Mouse (Mus musculus): Measurements from ENCODE around the gene Hip1. TPM values are rescaled to one million over a fixed set of nuclear protein-coding genes. Genes with fewer than 3 reads are reported as not detected.
A peak's percentile ranks its signal among the peaks of the same experiment; 100 is the strongest.

The Hip1 gene
- polyA plus RNA-seq, 1 experiment from 2014 or later: 31.7 TPM

DNA sequence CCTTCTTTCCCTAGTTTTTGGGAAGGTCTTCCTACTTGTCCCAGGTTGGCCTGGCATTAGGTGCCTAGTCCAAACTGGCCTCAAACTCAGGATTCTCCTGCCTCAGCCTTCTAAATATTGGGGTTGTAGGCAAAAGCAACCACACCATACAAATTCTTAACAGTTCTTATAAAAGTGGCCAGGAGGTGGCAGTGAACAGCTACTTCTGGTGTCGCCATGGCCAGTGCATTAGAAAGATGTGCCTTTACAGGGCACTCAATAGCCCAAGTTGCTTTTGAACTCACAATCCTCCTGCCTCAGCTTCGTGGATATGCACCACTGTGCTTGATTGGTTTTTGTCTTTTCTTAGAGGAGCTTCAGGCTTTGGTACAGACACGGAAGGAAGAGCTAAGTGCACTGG lies 6.0 kb upstream of the Hip1 start:
- 23% methylated on average over 3 of the region's 3 CpGs for WGBS
- H3K4me1 ChIP-seq (ENCODE audit: control insufficient read depth in 2 of 2, insufficient read depth in 2 of 2, low read length in 2 of 2): no peaks in the 10 kb centered on the region
- H3K9me3 ChIP-seq (ENCODE audit: control insufficient read depth, low read length): no peaks in the 10 kb centered on the region
- no peak overlapping the region for H3K4me2 ChIP-seq (ENCODE audit: low read length)
- no peaks in the 10 kb centered on the region for H3K27me3 ChIP-seq (ENCODE audit: control insufficient read depth, insufficient read depth, low read length)
- no peak for ATAC-seq (ENCODE audit: insufficient number of reproducible peaks, insufficient read depth, low FRiP score, low read depth)
- no peak overlapping the region for H3K27ac ChIP-seq (replicated peaks in 1 of 2; ENCODE audit: control insufficient read depth in 1 of 2, insufficient read depth in 1 of 2, low read depth in 2 of 2, low read length in 2 of 2)
- no peak overlapping the region for H3K9ac ChIP-seq (ENCODE audit: low read length)
- no peak overlapping the region for H3K4me3 ChIP-seq (ENCODE audit: control insufficient read depth in 1 of 2, insufficient read depth in 1 of 2, low read depth in 1 of 2, low read length in 2 of 2)
- no peaks in the 10 kb centered on the region for H3K36me3 ChIP-seq (ENCODE audit: control insufficient read depth, insufficient read depth, low read length)

GRCm38 (mm10) chr5:135547990-135548389 lies 3.1 kb upstream of the Hip1 start:
- no peak overlapping the region for H3K4me2 ChIP-seq (ENCODE audit: low read length)
- H3K36me3 ChIP-seq (ENCODE audit: control insufficient read depth, insufficient read depth, low read length): no peaks in the 10 kb centered on the region
- no peak overlapping the region for H3K4me3 ChIP-seq (ENCODE audit: control insufficient read depth in 1 of 2, insufficient read depth in 1 of 2, low read depth in 1 of 2, low read length in 2 of 2)
- H3K4me1 ChIP-seq (ENCODE audit: control insufficient read depth in 2 of 2, insufficient read depth in 2 of 2, low read length in 2 of 2): peaks cover 4 to 6% of the 10 kb centered on the region in 2 experiments; a peak in 3 of 4 replicates
- no peak overlapping the region for H3K9ac ChIP-seq (ENCODE audit: low read length)
- whole genome bisulfite sequencing: 83% methylated on average over 2 of the region's 2 CpGs
- no peaks in the 10 kb centered on the region for H3K27me3 ChIP-seq (ENCODE audit: control insufficient read depth, insufficient read depth, low read length)
- no peaks in the 10 kb centered on the region for H3K9me3 ChIP-seq (ENCODE audit: control insufficient read depth, low read length)
- ATAC-seq (ENCODE audit: insufficient number of reproducible peaks, insufficient read depth, low FRiP score, low read depth): no peak
- no peak overlapping the region for H3K27ac ChIP-seq (replicated peaks in 1 of 2; ENCODE audit: control insufficient read depth in 1 of 2, insufficient read depth in 1 of 2, low read depth in 2 of 2, low read length in 2 of 2)

DNA sequence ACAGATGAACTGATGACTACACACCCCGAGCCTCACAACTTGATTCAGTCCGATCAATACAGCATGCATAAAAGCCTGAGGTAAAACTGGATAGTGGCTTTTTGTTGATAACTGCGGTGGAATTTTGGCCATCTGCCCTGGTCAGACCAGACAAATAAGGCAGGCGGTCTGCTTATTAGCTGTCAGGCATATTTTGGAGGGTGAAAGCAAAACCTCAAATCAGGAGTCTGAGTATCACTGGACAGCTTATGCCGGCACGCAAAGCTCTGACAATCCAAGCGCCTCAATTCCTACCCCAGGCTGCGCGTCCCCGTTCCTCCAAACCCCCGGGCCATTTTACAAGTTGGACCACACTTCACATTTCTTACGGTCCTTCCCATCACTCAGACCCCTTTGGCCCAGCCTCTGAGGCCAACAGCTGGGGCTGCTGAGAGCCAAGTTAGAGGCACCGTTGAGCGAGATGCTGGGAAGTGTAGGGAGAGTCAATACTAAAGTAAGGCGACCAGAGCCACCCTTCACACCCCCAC lies 825 bp downstream of the Hip1 start:
- ATAC-seq (ENCODE audit: insufficient number of reproducible peaks, insufficient read depth, low FRiP score, low read depth): no peak
- Histone ChIP-seq H3K36me3 (ENCODE audit: control insufficient read depth, insufficient read depth, low read length) (no peaks in the 10 kb centered on the region), H3K4me2 (ENCODE audit: low read length) (peak overlapping the region; percentile 99), H3K4me1 (ENCODE audit: control insufficient read depth in 2 of 2, insufficient read depth in 2 of 2, low read length in 2 of 2) (peaks cover 4 to 6% of the 10 kb centered on the region in 2 experiments; a peak in 3 of 4 replicates), H3K27ac (replicated peaks in 1 of 2; ENCODE audit: control insufficient read depth in 1 of 2, insufficient read depth in 1 of 2, low read depth in 2 of 2, low read length in 2 of 2) (peak overlapping the region in 1 of 2 experiments; percentile 30; a peak in 1 of 4 replicates), H3K4me3 (ENCODE audit: control insufficient read depth in 1 of 2, insufficient read depth in 1 of 2, low read depth in 1 of 2, low read length in 2 of 2) (peak overlapping the region; percentile 87 to 92), H3K9ac (ENCODE audit: low read length) (peak overlapping the region; percentile 82), H3K9me3 (ENCODE audit: control insufficient read depth, low read length) (no peaks in the 10 kb centered on the region), H3K27me3 (ENCODE audit: control insufficient read depth, insufficient read depth, low read length) (no peaks in the 10 kb centered on the region)
- 1% methylated on average over 15 of the region's 15 CpGs for WGBS

GRCm38 (mm10) chr5:135537794-135538214 lies 7.1 kb downstream of the Hip1 start:
- H3K27ac ChIP-seq (replicated peaks in 1 of 2; ENCODE audit: control insufficient read depth in 1 of 2, insufficient read depth in 1 of 2, low read depth in 2 of 2, low read length in 2 of 2): no peak overlapping the region
- no peak overlapping the region for H3K4me3 ChIP-seq (ENCODE audit: control insufficient read depth in 1 of 2, insufficient read depth in 1 of 2, low read depth in 1 of 2, low read length in 2 of 2)
- no peaks in the 10 kb centered on the region for H3K36me3 ChIP-seq (ENCODE audit: control insufficient read depth, insufficient read depth, low read length)
- no peaks in the 10 kb centered on the region for H3K27me3 ChIP-seq (ENCODE audit: control insufficient read depth, insufficient read depth, low read length)
- no peak for ATAC-seq (ENCODE audit: insufficient number of reproducible peaks, insufficient read depth, low FRiP score, low read depth)
- H3K4me2 ChIP-seq (ENCODE audit: low read length): no peak overlapping the region
- no peaks in the 10 kb centered on the region for H3K9me3 ChIP-seq (ENCODE audit: control insufficient read depth, low read length)
- 83% methylated on average over 10 of the region's 10 CpGs for WGBS
- H3K9ac ChIP-seq (ENCODE audit: low read length): no peak overlapping the region
- peaks cover 8 to 10% of the 10 kb centered on the region in 2 experiments; a peak in 3 of 4 replicates for H3K4me1 ChIP-seq (ENCODE audit: control insufficient read depth in 2 of 2, insufficient read depth in 2 of 2, low read length in 2 of 2)

- H3K9ac ChIP-seq (ENCODE audit: low read length): no peak overlapping the region
- H3K36me3 ChIP-seq (ENCODE audit: control insufficient read depth, insufficient read depth, low read length): no peaks in the 10 kb centered on the region
- no peak overlapping the region for H3K4me2 ChIP-seq (ENCODE audit: low read length)
- H3K27ac ChIP-seq (replicated peaks in 1 of 2; ENCODE audit: control insufficient read depth in 1 of 2, insufficient read depth in 1 of 2, low read depth in 2 of 2, low read length in 2 of 2): no peak overlapping the region
- no peaks in the 10 kb centered on the region for H3K27me3 ChIP-seq (ENCODE audit: control insufficient read depth, insufficient read depth, low read length)
- no peak for ATAC-seq (ENCODE audit: insufficient number of reproducible peaks, insufficient read depth, low FRiP score, low read depth)
- peaks cover 8 to 10% of the 10 kb centered on the region in 2 experiments; a peak in 3 of 4 replicates for H3K4me1 ChIP-seq (ENCODE audit: control insufficient read depth in 2 of 2, insufficient read depth in 2 of 2, low read length in 2 of 2)
- 59% methylated on average over 4 of the region's 4 CpGs for WGBS
- H3K9me3 ChIP-seq (ENCODE audit: control insufficient read depth, low read length): no peaks in the 10 kb centered on the region
- no peak overlapping the region for H3K4me3 ChIP-seq (ENCODE audit: control insufficient read depth in 1 of 2, insufficient read depth in 1 of 2, low read depth in 1 of 2, low read length in 2 of 2)
These were observed 7.6 kb downstream of the Hip1 start for GRCm38 (mm10) chr5:135537326-135537725.

DNA sequence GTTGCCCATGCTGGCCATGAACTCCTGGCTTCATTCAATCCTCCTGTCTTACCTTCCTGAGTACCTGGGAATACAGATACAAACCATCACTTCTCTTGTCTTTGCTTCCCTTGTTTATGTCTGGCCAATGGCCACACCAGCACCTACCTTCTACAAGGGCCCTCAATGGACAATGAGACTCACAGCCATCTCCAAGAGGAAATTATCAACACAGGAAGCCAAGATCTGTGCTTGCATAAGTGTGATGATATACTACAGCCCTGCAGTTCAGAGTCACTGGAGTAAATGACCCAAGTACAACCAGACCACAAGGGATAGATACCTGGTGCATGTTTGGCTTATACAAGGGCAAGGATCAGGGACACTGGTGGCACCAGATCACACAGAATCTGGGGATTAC lies 9.1 kb downstream of the Hip1 start:
- ATAC-seq (ENCODE audit: insufficient number of reproducible peaks, insufficient read depth, low FRiP score, low read depth): no peak
- Histone ChIP-seq H3K4me2 (ENCODE audit: low read length) (no peak overlapping the region), H3K27ac (replicated peaks in 1 of 2; ENCODE audit: control insufficient read depth in 1 of 2, insufficient read depth in 1 of 2, low read depth in 2 of 2, low read length in 2 of 2) (no peak overlapping the region), H3K4me3 (ENCODE audit: control insufficient read depth in 1 of 2, insufficient read depth in 1 of 2, low read depth in 1 of 2, low read length in 2 of 2) (no peak overlapping the region), H3K36me3 (ENCODE audit: control insufficient read depth, insufficient read depth, low read length) (no peaks in the 10 kb centered on the region), H3K9me3 (ENCODE audit: control insufficient read depth, low read length) (no peaks in the 10 kb centered on the region), H3K9ac (ENCODE audit: low read length) (no peak overlapping the region), H3K4me1 (ENCODE audit: control insufficient read depth in 2 of 2, insufficient read depth in 2 of 2, low read length in 2 of 2) (peaks cover 8 to 16% of the 10 kb centered on the region in 2 experiments; a peak in 3 of 4 replicates), H3K27me3 (ENCODE audit: control insufficient read depth, insufficient read depth, low read length) (no peaks in the 10 kb centered on the region)

DNA sequence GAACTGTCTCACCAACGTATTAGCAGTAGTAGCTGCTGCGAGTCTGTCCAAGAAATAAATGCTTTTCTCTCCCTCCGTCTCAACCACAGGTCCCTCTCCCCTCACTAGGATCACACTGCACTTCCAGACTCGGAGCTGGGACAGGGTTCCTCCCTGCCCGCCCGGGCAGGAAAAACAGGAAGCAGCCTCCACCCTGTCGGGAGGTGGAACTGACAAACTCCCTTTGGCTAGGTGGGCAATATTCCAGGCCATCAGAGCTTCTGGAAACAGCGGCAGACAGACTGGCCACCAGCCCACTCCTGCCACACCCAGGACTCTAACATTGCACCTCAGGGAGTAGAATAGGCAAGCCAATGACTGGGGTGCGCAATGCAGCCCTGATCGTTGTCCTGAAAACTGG lies 11.5 kb downstream of the Hip1 start:
- Histone ChIP-seq H3K4me3 (ENCODE audit: control insufficient read depth in 1 of 2, insufficient read depth in 1 of 2, low read depth in 1 of 2, low read length in 2 of 2) (no peak overlapping the region), H3K9ac (ENCODE audit: low read length) (no peak overlapping the region), H3K27ac (replicated peaks in 1 of 2; ENCODE audit: control insufficient read depth in 1 of 2, insufficient read depth in 1 of 2, low read depth in 2 of 2, low read length in 2 of 2) (peak overlapping the region; percentile 61), H3K9me3 (ENCODE audit: control insufficient read depth, low read length) (no peaks in the 10 kb centered on the region), H3K4me1 (ENCODE audit: control insufficient read depth in 2 of 2, insufficient read depth in 2 of 2, low read length in 2 of 2) (peaks cover 11 to 21% of the 10 kb centered on the region in 2 experiments), H3K36me3 (ENCODE audit: control insufficient read depth, insufficient read depth, low read length) (no peaks in the 10 kb centered on the region), H3K27me3 (ENCODE audit: control insufficient read depth, insufficient read depth, low read length) (no peaks in the 10 kb centered on the region), H3K4me2 (ENCODE audit: low read length) (0 out of 2 replicates have a peak overlapping the region, but pooled peaks have one; percentile 12)
- 53% methylated on average over 10 of the region's 10 CpGs for WGBS
- ATAC-seq (ENCODE audit: insufficient number of reproducible peaks, insufficient read depth, low FRiP score, low read depth): peak; percentile 31; the same call in 1 of the 2 replicates

- no peak for ATAC-seq (ENCODE audit: insufficient number of reproducible peaks, insufficient read depth, low FRiP score, low read depth)
- no peaks in the 10 kb centered on the region for H3K9me3 ChIP-seq (ENCODE audit: control insufficient read depth, low read length)
- WGBS: 72% methylated on average over 11 of the region's 11 CpGs
These were observed 13.5 kb downstream of the Hip1 start for GRCm38 (mm10) chr5:135531306-135531845.

More at GRCm38 (mm10) chr5:135531306-135531845, 13.5 kb downstream of the Hip1 start:
- Histone ChIP-seq H3K4me1 (ENCODE audit: control insufficient read depth in 2 of 2, insufficient read depth in 2 of 2, low read length in 2 of 2) (peaks cover 9 to 23% of the 10 kb centered on the region in 2 experiments), H3K36me3 (ENCODE audit: control insufficient read depth, insufficient read depth, low read length) (peaks cover 7% of the 10 kb centered on the region; the same call in 1 of the 2 replicates), H3K27me3 (ENCODE audit: control insufficient read depth, insufficient read depth, low read length) (no peaks in the 10 kb centered on the region), H3K27ac (replicated peaks in 1 of 2; ENCODE audit: control insufficient read depth in 1 of 2, insufficient read depth in 1 of 2, low read depth in 2 of 2, low read length in 2 of 2) (no peak overlapping the region), H3K4me3 (ENCODE audit: control insufficient read depth in 1 of 2, insufficient read depth in 1 of 2, low read depth in 1 of 2, low read length in 2 of 2) (no peak overlapping the region), H3K4me2 (ENCODE audit: low read length) (no peak overlapping the region), H3K9ac (ENCODE audit: low read length) (no peak overlapping the region)
